Mouse (Mus musculus): ENCODE measurements around the gene Prrx2.

Prrx2 gene

GRCm38 (mm10) chr2:30834373-30835022 lies at the start of gene Prrx2:
TSS of gene Prrx2 (plus strand) at chr2:30834972.
- in situ Hi-C loops (cut with MboI, MseI) = no loop called here

- in situ Hi-C loops (cut with MboI, MseI) = no loop called here
Measured at GRCm38 (mm10) chr2:30787466-30787865, 47.3 kb upstream of the Prrx2 start.

GRCm38 (mm10) chr2:30792061-30792460 lies 42.7 kb upstream of the Prrx2 start:
- in situ Hi-C loops (cut with MboI, MseI) = loop anchor here (5.0 to 10.0 kb wide), 2 partner anchors 327 to 355 kb away; no protein-coding TSS in a partner anchor

- in situ Hi-C loops (cut with MboI, MseI) = loop anchor here (5.0 to 10.0 kb wide), 3 partner anchors 330 to 362 kb away; no protein-coding TSS in a partner anchor
Measured at GRCm38 (mm10) chr2:30794179-30795108, 40.3 kb upstream of the Prrx2 start.

GRCm38 (mm10) chr2:30795271-30795888 lies 39.4 kb upstream of the Prrx2 start:
- in situ Hi-C loops (cut with MboI, MseI) = loop anchor here in 1 of 2 experiments (5.0 to 10.0 kb wide), 2 partner anchors 331 to 363 kb away; no protein-coding TSS in a partner anchor

GRCm38 (mm10) chr2:30795889-30796275 lies 38.9 kb upstream of the Prrx2 start:
- in situ Hi-C loops (cut with MboI, MseI) = loop anchor here in 1 of 2 experiments (5.0 to 10.0 kb wide), 2 partner anchors 331 to 364 kb away; no protein-coding TSS in a partner anchor

GRCm38 (mm10) chr2:30796382-30796781 lies 38.4 kb upstream of the Prrx2 start:
- in situ Hi-C loops (cut with MboI, MseI) = loop anchor here in 1 of 2 experiments (5.0 to 10.0 kb wide), 2 partner anchors 332 to 364 kb away; no protein-coding TSS in a partner anchor

- in situ Hi-C loops (cut with MboI, MseI) = loop anchor here in 1 of 2 experiments (5.0 to 10.0 kb wide), 2 partner anchors 335 to 367 kb away; no protein-coding TSS in a partner anchor
Measured at GRCm38 (mm10) chr2:30799456-30799855, 35.3 kb upstream of the Prrx2 start.

GRCm38 (mm10) chr2:30800671-30801066 lies 34.1 kb upstream of the Prrx2 start:
- in situ Hi-C loops (cut with MboI, MseI) = loop anchor here in 1 of 2 experiments (10.0 kb wide), 1 partner anchor 756 kb away; the partner anchor contains the start of gene Wdr34

GRCm38 (mm10) chr2:30801067-30801852 lies 33.5 kb upstream of the Prrx2 start:
- in situ Hi-C loops (cut with MboI, MseI) = loop anchor here in 1 of 2 experiments (10.0 kb wide), 1 partner anchor 756 kb away; the partner anchor contains the start of gene Wdr34

- in situ Hi-C loops (cut with MboI, MseI) = loop anchor here in 1 of 2 experiments (10.0 kb wide), 1 partner anchor 759 kb away; the partner anchor contains the start of gene Wdr34
Measured at GRCm38 (mm10) chr2:30803604-30804003, 31.2 kb upstream of the Prrx2 start, which contains the start of gene 1700001O22Rik. TSS of gene 1700001O22Rik (minus strand) at chr2:30803661.

- in situ Hi-C loops (cut with MboI, MseI) = loop anchor here in 1 of 2 experiments (10.0 kb wide), 1 partner anchor 761 kb away; the partner anchor contains the start of gene Wdr34
Measured at GRCm38 (mm10) chr2:30805983-30806382, 28.8 kb upstream of the Prrx2 start.

GRCm38 (mm10) chr2:30807147-30807647 lies 27.6 kb upstream of the Prrx2 start:
- in situ Hi-C loops (cut with MboI, MseI) = loop anchor here in 1 of 2 experiments (10.0 kb wide), 1 partner anchor 762 kb away; the partner anchor contains the start of gene Wdr34

GRCm38 (mm10) chr2:30807648-30808295 lies 27.0 kb upstream of the Prrx2 start, which contains the start of gene Ntmt1:
TSS of gene Ntmt1 (plus strand) at chr2:30807826.
- in situ Hi-C loops (cut with MboI, MseI) = loop anchor here in 1 of 2 experiments (10.0 kb wide), 1 partner anchor 763 kb away; the partner anchor contains the start of gene Wdr34

- in situ Hi-C loops (cut with MboI, MseI) = loop anchor here in 1 of 2 experiments (10.0 kb wide), 1 partner anchor 763 kb away; the partner anchor contains the start of gene Wdr34
Measured at GRCm38 (mm10) chr2:30808296-30808655, 26.5 kb upstream of the Prrx2 start.

GRCm38 (mm10) chr2:30809503-30809902 lies 25.3 kb upstream of the Prrx2 start:
- in situ Hi-C loops (cut with MboI, MseI) = loop anchor here in 1 of 2 experiments (10.0 kb wide), 1 partner anchor 765 kb away; the partner anchor contains the start of gene Wdr34

- in situ Hi-C loops (cut with MboI, MseI) = no loop called here
Measured at GRCm38 (mm10) chr2:30810573-30810972, 24.2 kb upstream of the Prrx2 start.

GRCm38 (mm10) chr2:30816383-30816782 lies 18.4 kb upstream of the Prrx2 start:
- in situ Hi-C loops (cut with MboI, MseI) = no loop called here

- in situ Hi-C loops (cut with MboI, MseI) = loop anchor here in 1 of 2 experiments (10.0 kb wide), 1 partner anchor 755 kb away; no protein-coding TSS in a partner anchor
Measured at GRCm38 (mm10) chr2:30819873-30820272, 14.9 kb upstream of the Prrx2 start.
